9 mouse cellular contexts compared by ENCODE assay signal in genomic region chr11:88528522-88529101, GRCm38 (mm10).
A peak's percentile ranks its signal among the peaks of the same experiment; 100 is the strongest.
DNase-seq lines count a peak whose midpoint lies in the region; ATAC-seq lines count a peak whose summit lies in the region.
"Had no signal": no experiment of that assay in that cellular context is flagged by ENCODE, and none has a peak within 500 bp of the region (broad histone marks: within the 10 kb centered on the region; RNA-seq: fewer than 3 reads in every experiment).

No protein-coding gene starts in this region.

- H3K9me3 ChIP-seq in neural tube, embryonic 13.5 days = no peaks in the 10 kb centered on the region
- H3K9me3 ChIP-seq: G1E had no signal

- no peaks in the 10 kb centered on the region for H3K36me3 ChIP-seq in neural tube, embryonic 13.5 days

- DNase-seq in retina, postnatal 1 day = peak; percentile 71
- DNase-seq in retina, embryonic 14.5 days (ENCODE audit: low spot score) = no peak
- peak; percentile 45 to 59 for DNase-seq in heart, postnatal 14 days
- peak; percentile 64 to 70 for DNase-seq in kidney, postnatal 36 days
- DNase-seq in thymus, postnatal 4 days = no peak
- no peak for DNase-seq in adrenal gland, adult 8-10 months
- DNase-seq in frontal cortex, adult 2 months (ENCODE audit: extremely low spot score in 1 of 2, low spot score in 1 of 2) = no peak

- H3K4me2 ChIP-seq in neural tube, embryonic 13.5 days = no peak overlapping the region

- no peak for ATAC-seq in neural tube, embryonic 13.5 days (ENCODE audit: low read depth)

- peaks cover 66% of the 10 kb centered on the region for H3K4me1 ChIP-seq in neural tube, embryonic 13.5 days (replicated peaks)

- no peaks in the 10 kb centered on the region for H3K27me3 ChIP-seq in neural tube, embryonic 13.5 days

- intact Hi-C loops in heart, postnatal 14 days (cut with DNase I) = no loop called here

- WGBS in neural tube, embryonic 13.5 days = 35% methylated on average over 8 of the region's 8 CpGs

- no peak overlapping the region for H3K9ac ChIP-seq in neural tube, embryonic 13.5 days

- H3K27ac ChIP-seq in neural tube, embryonic 13.5 days (replicated peaks) = peak overlapping the region; percentile 43

- no peak overlapping the region for H3K4me3 ChIP-seq in neural tube, embryonic 13.5 days

Comparison
In these comparisons a context has a peak if more than half of its experiments do, and no peak if none do; other contexts are left out.
1. DNase-seq: peak in retina, postnatal 1 day (single experiment), heart, postnatal 14 days (2 of 2) and kidney, postnatal 36 days (2 of 2); none in retina, embryonic 14.5 days (single experiment), thymus, postnatal 4 days (single experiment), adrenal gland, adult 8-10 months (single experiment) and frontal cortex, adult 2 months (0 of 2).